Mouse (Mus musculus): ENCODE results near the gene Kif6. TPM values are rescaled to one million over a fixed set of nuclear protein-coding genes. Genes with fewer than 3 reads are reported as not detected.

Kif6 gene
- total and polyA plus RNA-seq, 3 experiments: 0.11 TPM; not detected in 2

GRCm38 (mm10) chr17:49959021-49959420 is 344.1 kb downstream of the Kif6 start:
- Histone ChIP-seq H3K4me3 (ENCODE audit: low read depth, low read length) (no peak overlapping the region), H3K9me3 (replicated peaks) (peaks cover 47% of the 10 kb centered on the region), H3K27me3 (ENCODE audit: insufficient read depth, low read length) (no peaks in the 10 kb centered on the region), H3K4me1 (ENCODE audit: insufficient read depth, low read depth, low read length) (no peaks in the 10 kb centered on the region), H3K36me3 (replicated peaks) (no peaks in the 10 kb centered on the region)
- ATAC-seq (ENCODE audit: extremely low read depth, insufficient number of reproducible peaks, low FRiP score, poor library complexity, severe bottlenecking) (no peak), DNase-seq (ENCODE audit: low spot score) (no peak)
- TF ChIP-seq GATA2 (IDR thresholded peaks at IDR 0.05; ENCODE audit: borderline replicate concordance, low read depth, low read length) (no peak), POLR2AphosphoS5 (IDR thresholded peaks at IDR 0.05; ENCODE audit: insufficient replicate concordance, low read depth, low read length) (no peak), TAL1 (conservative IDR thresholded peaks at IDR 0.05; ENCODE audit: low read depth, low read length) (no peak), GATA1 (IDR thresholded peaks at IDR 0.05; ENCODE audit: borderline replicate concordance, low read length) (no peak), CTCF (IDR thresholded peaks at IDR 0.05; ENCODE audit: low read depth, low read length) (no peak)

Other genes starting within 250 kb of the Kif6 start
- 55.0 and 85.5 TPM in 2 replicates for gene Mocs1, start 186.8 kb upstream of the Kif6 start, total RNA-seq (2014; fragmentation: Nextera tagmentation)
- 30.2 and 32.2 TPM in 2 replicates for gene Mocs1, start 186.8 kb upstream of the Kif6 start, total RNA-seq (2017)
- 37.0 and 38.8 TPM in 2 replicates for gene Mocs1, start 186.8 kb upstream of the Kif6 start, polyA plus RNA-seq (2012)
- gene Daam2, start 50.8 kb upstream of the Kif6 start, total RNA-seq (2014; fragmentation: Nextera tagmentation): not detected in 2 replicates
- gene Daam2, start 50.8 kb upstream of the Kif6 start, total RNA-seq (2017): 0.05 and 0.06 TPM in 2 replicates
- gene Daam2, start 50.8 kb upstream of the Kif6 start, polyA plus RNA-seq (2012): not detected in 2 replicates